ENCODE assay signal across 35 mouse cellular contexts in the genomic region with DNA sequence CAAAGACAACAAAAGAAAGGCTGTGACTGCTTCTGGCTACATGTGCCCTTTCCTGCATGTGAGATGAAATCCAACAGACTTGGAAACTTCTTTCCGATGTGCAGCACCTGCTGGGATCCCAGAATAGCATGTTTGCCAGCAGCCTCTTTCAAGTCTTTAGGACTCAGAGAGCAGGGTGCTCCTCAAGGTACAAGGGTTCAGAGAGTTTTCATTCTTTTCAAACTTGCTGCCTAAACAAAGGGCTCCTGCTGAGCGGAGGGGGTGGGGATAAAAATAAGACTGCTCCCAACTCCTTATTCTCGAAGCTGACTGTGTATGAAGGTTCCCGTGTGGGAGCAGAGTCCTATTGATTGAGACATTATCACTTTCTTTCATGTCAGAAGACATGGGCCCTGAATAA. TPM values are rescaled to one million over a fixed set of nuclear protein-coding genes. Genes with fewer than 3 reads are reported as not detected.
"Had no signal": no experiment of that assay in that cellular context is flagged by ENCODE, and none has a peak within 500 bp of the region (broad histone marks: within the 10 kb centered on the region; RNA-seq: fewer than 3 reads in every experiment).

No protein-coding gene starts in this region.

- H3K4me2 ChIP-seq: heart, embryonic 12.5 days; hindbrain, embryonic 12.5 days; hindbrain, embryonic 14.5 days; intestine, embryonic 15.5 days; kidney, embryonic 15.5 days; limb, embryonic 13.5 days; limb, embryonic 15.5 days; liver, embryonic 12.5 days had no signal

- DNase-seq: gastrocnemius, adult 2 months; gastrocnemius, postnatal 10 days; gastrocnemius, postnatal 25 days; heart, adult 2 months; heart, postnatal 10 days; heart, postnatal 4 days; kidney, adult 18-20 months; kidney, adult 9 months; kidney, postnatal 14 days; kidney, postnatal 36 days; layer of hippocampus, adult 9-11 months; layer of hippocampus, postnatal 36 days; left cerebral cortex, postnatal 4 days had no signal

- H3K4me3 ChIP-seq: gastrocnemius, adult 2 months; heart, adult 2 months; heart, embryonic 10.5 days; heart, embryonic 12.5 days; hindbrain, embryonic 10.5 days; hindbrain, embryonic 12.5 days; intestine, embryonic 15.5 days; kidney, embryonic 15.5 days; limb, embryonic 13.5 days; limb, embryonic 15.5 days; liver, embryonic 12.5 days had no signal

- H3K9me3 ChIP-seq: heart, embryonic 10.5 days; heart, embryonic 12.5 days; hindbrain, embryonic 10.5 days; hindbrain, embryonic 12.5 days; intestine, embryonic 15.5 days; kidney, embryonic 15.5 days; limb, embryonic 13.5 days; limb, embryonic 15.5 days; liver, embryonic 12.5 days had no signal

- H3K9ac ChIP-seq: heart, embryonic 12.5 days; hindbrain, embryonic 12.5 days; hindbrain, embryonic 14.5 days; intestine, embryonic 15.5 days; kidney, embryonic 15.5 days; limb, embryonic 13.5 days; limb, embryonic 15.5 days; liver, embryonic 12.5 days; liver, embryonic 14.5 days had no signal

- H3K27me3 ChIP-seq: heart, embryonic 12.5 days; hindbrain, embryonic 12.5 days; intestine, embryonic 15.5 days; kidney, embryonic 15.5 days; limb, embryonic 13.5 days; limb, embryonic 15.5 days; liver, embryonic 12.5 days had no signal

- H3K27ac ChIP-seq: gastrocnemius, adult 2 months; heart, adult 2 months; heart, embryonic 10.5 days; hindbrain, embryonic 10.5 days; hindbrain, embryonic 12.5 days; hindbrain, embryonic 14.5 days; intestine, embryonic 15.5 days; kidney, embryonic 15.5 days; kidney, postnatal 0 days; limb, embryonic 13.5 days; limb, embryonic 15.5 days; liver, embryonic 12.5 days; liver, embryonic 14.5 days had no signal

- ATAC-seq: hindbrain, embryonic 16.5 days; inflammation-experienced regulatory T-cells, adult 6 months; intestine, embryonic 15.5 days; intestine, postnatal 0 days; liver, embryonic 12.5 days had no signal

RNA-seq across cellular contexts. Expression of a gene that starts 59.4 kb away (rescaled TPM):
- total RNA-seq: gastrocnemius, adult 2 months; gastrocnemius, postnatal 10 days; gastrocnemius, postnatal 25 days; gastrocnemius, postnatal 4 days; granulocyte monocyte progenitor cell, adult 5-6 weeks; heart, adult 2 months; heart, postnatal 10 days; heart, postnatal 25 days; heart, postnatal 4 days; left cerebral cortex, adult 18-20 months; left cerebral cortex, postnatal 14 days had no signal
- polyA plus RNA-seq: frontal cortex, adult 2 months; heart, adult 2 months; heart, embryonic 14.5 days; hindbrain, embryonic 12.5 days; liver, embryonic 12.5 days had no signal
